Comparison of ENCODE assay signal across 33 mouse cellular contexts in the genomic region with DNA sequence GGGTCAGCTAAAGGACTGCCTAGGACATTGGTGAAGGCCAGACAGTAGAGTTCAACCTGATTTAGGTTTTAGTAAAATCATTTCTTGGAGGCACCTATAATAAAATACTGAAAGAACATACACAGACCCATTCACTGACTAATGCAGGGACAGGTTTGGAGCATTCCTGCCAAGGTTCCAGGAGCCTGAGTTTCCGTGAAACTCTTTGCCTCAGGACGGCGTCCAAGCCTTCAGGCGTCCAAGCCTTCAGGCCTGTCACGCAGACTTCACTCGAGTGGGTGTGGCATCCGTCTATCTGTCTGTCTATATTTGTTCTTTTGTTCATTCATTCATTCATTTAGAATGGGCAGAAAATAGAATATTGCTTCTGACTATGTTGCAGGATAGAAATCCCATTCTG. TPM values are rescaled to one million over a fixed set of nuclear protein-coding genes. Genes with fewer than 3 reads are reported as not detected.
DNase-seq lines count a peak whose midpoint lies in the region; ATAC-seq and TF ChIP-seq lines count a peak whose summit lies in the region.
"Had no signal": no experiment of that assay in that cellular context is flagged by ENCODE, and none has a peak within 500 bp of the region (broad histone marks: within the 10 kb centered on the region; RNA-seq: fewer than 3 reads in every experiment).

No protein-coding gene starts in this region.

- TF ChIP-seq CTCF in heart, adult 2 months (IDR thresholded peaks at IDR 0.05) = no peak
- no peak for TF ChIP-seq CTCF in layer of hippocampus, adult 2 months (conservative IDR thresholded peaks at IDR 0.05)

- peak; percentile 48 to 62 for DNase-seq in cerebellum, adult 18-20 months
- no peak for DNase-seq in cerebellum, adult 11-12 months
- no peak for DNase-seq in heart, adult 2 months
- peak; percentile 71 for DNase-seq in Muller cell, postnatal 12 days (ENCODE audit: inconsistent ontology term)
- peak; percentile 40 to 43 for DNase-seq in cerebellum, postnatal 36 days
- DNase-seq in layer of hippocampus, adult 2 months (ENCODE audit: low spot score in 2 of 2) = no peak
- no peak for DNase-seq in yolk sac, embryonic 10.5 days (ENCODE audit: low spot score)
- DNase-seq: adrenal gland, postnatal 10 days; gastrocnemius, postnatal 10 days; kidney, adult 9 months; kidney, postnatal 10 days; layer of hippocampus, adult 9-11 months; right cerebral cortex, adult 18-20 months; right cerebral cortex, postnatal 4 days; thymus, adult 18-20 months; thymus, postnatal 25 days had no signal

- H3K36me3 ChIP-seq in heart, embryonic 11.5 days (ENCODE audit: control insufficient read depth, insufficient read depth, low read length) = no peaks in the 10 kb centered on the region
- no peaks in the 10 kb centered on the region for H3K36me3 ChIP-seq in heart, adult 2 months (ENCODE audit: control insufficient read depth, insufficient read depth, low read length)
- H3K36me3 ChIP-seq: limb, embryonic 13.5 days; lung, embryonic 15.5 days; midbrain, embryonic 10.5 days had no signal

- intact Hi-C loops in heart, adult 2 months (cut with DNase I) = no loop called here

- peaks cover 4% of the 10 kb centered on the region; the same call in 1 of the 2 replicates for H3K4me1 ChIP-seq in heart, embryonic 11.5 days (ENCODE audit: control insufficient read depth, insufficient read depth, low read length)
- no peaks in the 10 kb centered on the region for H3K4me1 ChIP-seq in heart, adult 2 months (ENCODE audit: control insufficient read depth, insufficient read depth, low read length)
- H3K4me1 ChIP-seq: forebrain, embryonic 13.5 days; limb, embryonic 13.5 days; lung, embryonic 15.5 days; midbrain, embryonic 10.5 days had no signal

- H3K79me2 ChIP-seq in heart, adult 2 months (replicated peaks; ENCODE audit: control insufficient read depth, insufficient read depth, low read length) = no peaks in the 10 kb centered on the region

- no peak overlapping the region for H3K4me3 ChIP-seq in heart, embryonic 11.5 days (ENCODE audit: low read depth, low read length)
- no peak overlapping the region for H3K4me3 ChIP-seq in heart, adult 2 months
- no peak overlapping the region for H3K4me3 ChIP-seq in layer of hippocampus, adult 2 months
- H3K4me3 ChIP-seq: forebrain, embryonic 13.5 days; left cerebral cortex, adult 2 months; limb, embryonic 13.5 days; lung, embryonic 15.5 days; midbrain, embryonic 10.5 days had no signal

- no peak for TF ChIP-seq EP300 in heart, adult 2 months (IDR thresholded peaks at IDR 0.05; ENCODE audit: insufficient read depth, low read depth, low read length)

- no peak for TF ChIP-seq POLR2A in heart, adult 2 months (IDR thresholded peaks at IDR 0.05; ENCODE audit: insufficient read depth, low read depth, low read length)

- WGBS in heart, embryonic 11.5 days (ENCODE audit: insufficient replicate concordance) = 64% methylated on average over 7 of the region's 7 CpGs
- WGBS in heart, adult 2 months = 50% methylated on average over 7 of the region's 7 CpGs

- H3K27ac ChIP-seq in heart, embryonic 11.5 days (ENCODE audit: low read depth, low read length) = peak overlapping the region; percentile 3; the same call in 1 of the 2 replicates
- no peak overlapping the region for H3K27ac ChIP-seq in heart, adult 2 months
- no peak overlapping the region for H3K27ac ChIP-seq in layer of hippocampus, adult 2 months
- H3K27ac ChIP-seq: forebrain, embryonic 13.5 days; hindbrain, embryonic 14.5 days; left cerebral cortex, adult 2 months; limb, embryonic 13.5 days; lung, embryonic 15.5 days; midbrain, embryonic 10.5 days; stomach, postnatal 0 days had no signal

- ATAC-seq in heart, embryonic 11.5 days (replicated peaks; ENCODE audit: insufficient number of reproducible peaks, low FRiP score, low TSS enrichment) = no peak
- ATAC-seq: forebrain, embryonic 13.5 days; intestine, postnatal 0 days; midbrain, embryonic 16.5 days had no signal

- H3K9me3 ChIP-seq in heart, embryonic 11.5 days (replicated peaks; ENCODE audit: control insufficient read depth, low read length) = no peaks in the 10 kb centered on the region
- H3K9me3 ChIP-seq: forebrain, embryonic 13.5 days; limb, embryonic 13.5 days; lung, embryonic 15.5 days; midbrain, embryonic 10.5 days had no signal

- no peaks in the 10 kb centered on the region for H3K27me3 ChIP-seq in heart, embryonic 11.5 days (ENCODE audit: control insufficient read depth, insufficient read depth, low read length)
- H3K27me3 ChIP-seq in heart, adult 2 months (ENCODE audit: control insufficient read depth, insufficient read depth, low read length) = no peaks in the 10 kb centered on the region
- H3K27me3 ChIP-seq: CH12.LX; forebrain, embryonic 13.5 days; limb, embryonic 13.5 days; lung, embryonic 15.5 days had no signal

- H3K9ac ChIP-seq in heart, embryonic 11.5 days (ENCODE audit: low read depth, low read length) = no peak overlapping the region
- H3K9ac ChIP-seq in heart, adult 2 months (ENCODE audit: low read depth, low read length) = no peak overlapping the region
- H3K9ac ChIP-seq: forebrain, embryonic 13.5 days; hindbrain, embryonic 14.5 days; limb, embryonic 13.5 days; lung, embryonic 15.5 days had no signal

- H3K4me2 ChIP-seq in heart, embryonic 11.5 days = no peak overlapping the region
- H3K4me2 ChIP-seq: forebrain, embryonic 13.5 days; hindbrain, embryonic 14.5 days; limb, embryonic 13.5 days; liver, embryonic 11.5 days; lung, embryonic 15.5 days had no signal

RNA-seq across cellular contexts. Expression of a gene that starts 1.3 kb away (rescaled TPM):
- polyA plus RNA-seq in heart, embryonic 11.5 days (2014; fragmentation: Nextera tagmentation; extraction: Ambion mirVana) = 0.36 and 0.66 TPM in 2 replicates
- not detected for total RNA-seq in heart, adult 2 months (2021)
- not detected in 2 replicates for polyA plus RNA-seq in heart, adult 2 months (2012; rRNA removed)
- total RNA-seq in layer of hippocampus, adult 2 months (2021) = 1 to 10 TPM; 1.5 to 2.0 TPM
- polyA plus RNA-seq: midbrain, embryonic 10.5 days; neural tube, embryonic 11.5 days had no signal

RNA-seq across cellular contexts. Expression of a gene that starts 21.8 kb away (rescaled TPM):
- polyA plus RNA-seq in heart, embryonic 11.5 days (2014; fragmentation: Nextera tagmentation; extraction: Ambion mirVana) = 0.18 and 0.19 TPM in 2 replicates
- total RNA-seq in heart, adult 2 months (2021) = under 1 TPM in 1 of 2 experiments, not detected in 1; 0.10 TPM
- not detected in 2 replicates for polyA plus RNA-seq in heart, adult 2 months (2012; rRNA removed)
- under 1 TPM; 0.27 to 0.31 TPM for total RNA-seq in layer of hippocampus, adult 2 months (2021)
- total RNA-seq: gastrocnemius, postnatal 10 days; hematopoietic stem cell, adult 5-6 weeks; neutrophil, adult 5-6 weeks had no signal
- polyA plus RNA-seq: C2C12; forebrain, embryonic 13.5 days; large intestine, adult 2 months had no signal

RNA-seq across cellular contexts. Expression of a gene that starts 21.8 kb away (rescaled TPM):
- 17.5 and 20.4 TPM in 2 replicates for polyA plus RNA-seq in heart, embryonic 11.5 days (2014; fragmentation: Nextera tagmentation; extraction: Ambion mirVana)
- 10 to 100 TPM; 14.8 to 17.7 TPM for total RNA-seq in heart, adult 2 months (2021)
- polyA plus RNA-seq in heart, adult 2 months (2012; rRNA removed) = 14.6 and 25.0 TPM in 2 replicates
- 10 to 100 TPM; 12.7 to 13.3 TPM for total RNA-seq in layer of hippocampus, adult 2 months (2021)

RNA-seq across cellular contexts. Expression of a gene that starts 21.9 kb away (rescaled TPM):
- polyA plus RNA-seq in heart, embryonic 11.5 days (2014; fragmentation: Nextera tagmentation; extraction: Ambion mirVana) = 23.4 and 27.5 TPM in 2 replicates
- 10 to 100 TPM; 10.7 to 12.0 TPM for total RNA-seq in heart, adult 2 months (2021)
- 6.9 and 7.4 TPM in 2 replicates for polyA plus RNA-seq in heart, adult 2 months (2012; rRNA removed)
- total RNA-seq in layer of hippocampus, adult 2 months (2021) = 1 to 10 TPM; 9.8 to 10.0 TPM

RNA-seq across cellular contexts. Expression of a gene that starts 28.4 kb away (rescaled TPM):
- 0.90 and 1.8 TPM in 2 replicates for polyA plus RNA-seq in heart, embryonic 11.5 days (2014; fragmentation: Nextera tagmentation; extraction: Ambion mirVana)
- 1 to 10 TPM in 1 of 2 experiments, under 1 TPM in 1; 0.68 to 1.0 TPM for total RNA-seq in heart, adult 2 months (2021)
- 1.2 and 1.8 TPM in 2 replicates for polyA plus RNA-seq in heart, adult 2 months (2012; rRNA removed)
- total RNA-seq in layer of hippocampus, adult 2 months (2021) = 1 to 10 TPM in 1 of 2 experiments, under 1 TPM in 1; 0.88 to 2.0 TPM

Comparison
In these comparisons a context has a peak if more than half of its experiments do, and no peak if none do; other contexts are left out.
1. DNase-seq: peak in cerebellum, adult 18-20 months (2 of 2), Muller cell, postnatal 12 days (single experiment) and cerebellum, postnatal 36 days (2 of 2); none in cerebellum, adult 11-12 months (single experiment), heart, adult 2 months (0 of 2), layer of hippocampus, adult 2 months (0 of 2) and yolk sac, embryonic 10.5 days (single experiment).